Mouse (Mus musculus): Measurements from ENCODE around the gene Atp1b4.
A peak's percentile ranks its signal among the peaks of the same experiment; 100 is the strongest.
"Not testable (repeated sequence)": the region's sequence is repeated elsewhere in the genome, so short reads cannot be mapped to it uniquely, and the experiment has no call there.

Atp1b4 gene

DNA sequence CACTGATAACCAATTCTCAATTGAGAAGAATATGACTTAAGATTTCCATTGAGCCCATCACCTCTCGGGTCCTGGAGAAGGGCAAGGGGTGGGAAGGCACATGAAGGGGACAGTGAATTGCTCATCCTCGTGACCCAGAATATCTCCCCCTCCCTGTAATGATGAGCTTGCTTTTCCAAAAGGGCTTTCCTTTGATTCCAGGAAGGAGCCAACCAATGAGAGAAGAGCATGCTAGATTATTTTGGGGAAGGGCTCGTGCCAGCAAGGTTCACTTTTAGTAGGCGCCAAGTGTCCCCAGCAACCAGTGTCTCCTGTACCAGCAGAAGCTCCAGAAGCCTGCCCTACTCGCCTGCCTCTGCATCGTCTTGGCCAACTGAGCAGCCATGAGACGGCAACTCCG, at the start of gene Atp1b4:
Atp1b4 (plus strand) TSS at position 301 of the 400 bp plus-strand sequence.
- DNase-seq = no peak

DNA sequence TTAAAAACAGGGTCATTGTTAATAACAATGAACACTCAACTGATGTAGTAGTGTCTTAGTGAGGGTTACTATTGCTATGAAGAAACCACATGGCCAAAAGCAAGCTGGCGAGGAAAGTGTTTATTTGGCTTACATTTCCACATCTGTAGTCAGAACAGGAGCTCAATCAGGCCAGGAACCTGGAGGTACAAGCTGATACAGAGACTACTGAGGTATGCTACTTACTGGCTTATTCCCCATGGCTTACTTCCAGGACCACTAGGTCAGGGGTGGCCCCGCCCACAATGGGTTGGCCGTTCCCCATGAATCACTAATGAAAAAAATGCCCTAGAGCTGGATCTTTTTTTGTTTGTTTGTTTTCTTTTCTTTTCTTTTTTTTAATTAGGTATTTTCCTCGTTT, 7.4 kb upstream of the Atp1b4 start:
- DNase-seq = no peak

DNA sequence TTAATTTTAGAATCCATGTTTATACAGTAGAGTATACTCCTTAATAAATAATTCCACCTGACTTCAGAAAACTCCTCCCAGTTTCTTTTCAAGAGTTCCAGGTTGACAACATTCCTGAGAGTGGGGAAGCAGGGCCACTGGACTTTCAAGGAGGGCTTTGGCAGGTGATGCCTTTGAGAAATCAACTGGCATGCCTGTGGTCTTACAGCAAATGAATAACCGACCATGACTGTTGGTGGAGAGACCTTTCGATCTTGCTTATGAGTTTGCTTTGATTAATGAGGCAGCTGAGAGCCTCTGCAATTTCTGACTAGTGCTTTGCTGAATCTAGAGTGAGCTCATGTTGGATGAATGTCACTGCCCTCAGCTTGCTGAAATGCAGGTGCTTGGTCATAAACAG, 4.9 kb upstream of the Atp1b4 start:
- DNase-seq = no peak

DNA sequence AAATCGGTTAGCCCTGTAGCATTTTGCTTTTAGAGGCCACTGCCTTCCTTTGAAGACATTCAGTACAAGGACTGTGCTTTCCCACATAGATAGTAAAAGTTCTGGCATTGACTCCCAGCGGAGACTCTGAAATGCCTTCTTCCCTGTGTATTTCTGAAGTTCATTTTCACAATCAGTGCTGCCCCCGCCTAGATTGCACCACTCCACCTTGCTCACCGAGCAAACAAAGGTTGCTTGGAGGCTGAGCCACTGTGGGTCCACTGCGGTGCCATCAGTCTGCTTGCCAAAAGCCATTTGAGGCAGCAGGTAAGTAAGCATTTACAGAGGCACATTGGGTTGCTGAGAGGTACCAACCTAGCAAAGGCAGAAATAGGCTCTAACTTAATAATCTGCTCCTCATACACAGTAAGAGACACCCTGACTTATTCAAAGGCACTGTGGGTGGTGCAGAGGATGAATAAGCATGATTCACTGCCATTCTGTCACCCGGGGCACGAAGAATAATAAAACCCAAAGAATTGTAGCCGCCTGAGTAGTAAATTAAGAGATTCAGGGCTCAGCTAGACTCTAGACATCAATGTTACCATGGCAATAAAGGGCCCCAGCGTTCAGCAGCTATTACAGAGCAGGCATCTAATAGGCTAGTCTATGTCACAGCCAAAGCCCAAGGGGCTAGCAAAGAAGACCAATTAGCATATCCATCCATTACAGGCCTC, 2.9 kb upstream of the Atp1b4 start:
- no peak for DNase-seq

DNA sequence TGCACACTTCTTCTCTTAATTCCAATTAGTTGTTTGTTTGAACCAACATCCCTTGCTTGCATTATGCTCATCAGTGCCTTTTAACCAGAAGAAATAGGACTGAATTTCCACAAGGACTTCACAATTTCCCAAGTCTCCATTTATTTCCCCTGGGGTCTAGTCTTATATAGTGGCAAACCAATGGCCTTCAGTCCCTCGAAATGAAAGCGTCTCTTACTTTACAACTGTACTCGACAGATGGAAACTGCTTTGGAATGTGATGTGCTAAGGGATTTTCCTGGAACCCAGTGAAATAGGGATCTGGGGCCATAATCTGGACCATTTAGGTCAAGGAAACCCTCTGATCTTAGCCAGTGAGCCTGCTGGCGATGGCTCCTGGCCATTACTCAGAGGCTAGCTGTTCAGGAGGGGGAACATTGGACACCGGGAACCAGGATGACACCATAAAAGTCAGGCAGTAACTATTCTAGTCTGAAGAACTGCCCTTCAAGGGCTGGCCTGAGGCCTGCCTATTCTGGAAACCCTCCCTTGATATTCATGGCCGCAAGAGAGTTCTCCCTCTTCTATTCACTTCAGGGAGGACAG, 2.3 kb upstream of the Atp1b4 start:
- DNase-seq = no peak

DNA sequence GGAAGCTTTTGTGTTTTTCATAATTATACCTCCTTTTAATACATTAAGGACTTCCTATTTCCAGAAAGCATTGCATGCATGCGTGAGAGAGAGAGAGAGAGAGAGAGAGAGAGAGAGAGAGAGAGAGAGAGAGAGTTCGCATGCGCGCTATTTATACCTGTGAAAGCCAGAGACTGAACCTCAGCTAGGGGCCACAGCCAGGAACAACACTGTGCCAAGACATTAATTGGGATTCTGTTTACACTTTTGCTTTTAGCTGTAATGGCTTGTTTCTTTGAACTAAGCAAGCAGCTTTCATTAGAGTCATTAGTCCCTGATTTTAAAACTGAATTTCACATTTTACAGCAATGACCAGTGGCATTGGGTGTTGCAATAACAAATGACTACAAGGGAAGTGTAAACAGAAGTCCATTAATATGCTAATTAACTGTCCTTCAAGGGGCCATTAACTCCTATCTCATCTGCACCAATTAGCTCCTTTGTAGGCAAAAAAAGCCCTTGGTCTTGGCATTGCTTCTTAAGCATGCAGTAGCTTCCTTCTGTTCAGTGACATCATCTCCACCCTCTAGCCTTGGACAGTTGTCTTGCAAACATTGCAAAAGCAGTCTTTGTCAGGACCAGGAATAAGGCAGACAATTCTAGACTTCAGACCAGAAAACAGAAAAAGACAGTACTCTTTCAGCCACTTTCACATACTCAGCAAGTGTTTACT, 14.9 kb downstream of the Atp1b4 start:
- no peak for DNase-seq

DNA sequence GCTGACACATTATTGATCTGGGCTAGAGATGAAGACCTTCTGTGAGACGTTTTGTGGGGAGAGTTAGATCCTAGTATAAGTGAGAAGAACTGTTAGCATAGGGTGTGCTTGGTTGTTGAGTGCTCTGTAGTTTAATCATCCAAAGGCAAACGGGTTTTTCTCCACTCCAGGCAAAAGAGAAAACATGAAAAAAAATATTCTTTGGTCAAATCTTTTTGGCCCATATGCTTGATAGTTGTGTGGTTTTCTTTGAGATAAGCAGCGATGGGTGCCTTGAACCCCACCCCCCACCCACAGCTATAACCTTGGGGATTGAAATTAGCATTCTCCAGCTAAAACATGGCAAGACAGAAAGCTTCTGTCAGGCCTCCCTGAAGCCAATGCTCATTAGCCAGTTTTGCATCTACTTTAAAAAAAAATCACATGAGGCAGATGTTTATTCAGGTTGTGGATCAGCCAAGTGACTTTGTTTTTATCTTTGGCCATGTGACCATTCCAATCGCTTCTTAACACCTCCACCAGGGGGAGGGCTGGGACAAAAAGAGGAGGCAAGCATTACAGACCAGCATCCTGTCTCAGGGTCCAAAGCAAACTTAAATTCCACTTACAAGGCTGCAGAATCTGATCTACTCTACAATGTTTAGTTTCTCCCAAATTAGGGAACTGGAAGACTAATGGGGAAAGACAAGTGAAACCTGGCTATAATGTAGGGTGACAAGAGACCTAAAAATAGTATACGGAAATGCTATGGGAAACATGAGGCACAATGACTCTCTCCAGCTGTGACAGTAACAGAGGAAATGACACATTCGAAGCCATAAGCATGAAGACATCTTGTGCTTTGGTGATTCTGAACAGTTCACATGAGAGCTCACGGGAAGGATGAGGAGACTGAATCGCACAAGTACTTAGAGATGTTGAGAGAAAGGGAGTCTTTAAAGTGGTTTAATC, 18.6 kb downstream of the Atp1b4 start:
- DNase-seq = peak; percentile 63

DNA sequence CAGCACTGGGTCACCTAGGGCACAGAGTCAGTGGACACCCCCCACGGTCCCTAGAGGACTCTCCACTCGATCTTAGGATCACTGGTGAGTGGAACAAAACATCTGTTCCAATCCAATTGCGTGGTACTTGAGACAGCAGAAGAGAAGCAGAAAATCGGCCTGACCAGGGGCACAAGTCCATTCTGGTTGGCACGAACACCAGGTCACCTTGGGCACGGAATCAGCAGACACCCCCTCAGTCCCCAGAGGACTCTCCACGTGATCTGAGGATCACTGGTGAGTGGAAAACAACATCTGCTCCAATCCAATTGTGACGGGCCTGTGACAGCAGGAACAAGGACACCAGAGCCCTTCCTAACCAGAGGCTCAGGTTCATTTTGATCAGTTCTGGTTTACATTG, 46.0 kb downstream of the Atp1b4 start:
- DNase-seq = no peak

DNA sequence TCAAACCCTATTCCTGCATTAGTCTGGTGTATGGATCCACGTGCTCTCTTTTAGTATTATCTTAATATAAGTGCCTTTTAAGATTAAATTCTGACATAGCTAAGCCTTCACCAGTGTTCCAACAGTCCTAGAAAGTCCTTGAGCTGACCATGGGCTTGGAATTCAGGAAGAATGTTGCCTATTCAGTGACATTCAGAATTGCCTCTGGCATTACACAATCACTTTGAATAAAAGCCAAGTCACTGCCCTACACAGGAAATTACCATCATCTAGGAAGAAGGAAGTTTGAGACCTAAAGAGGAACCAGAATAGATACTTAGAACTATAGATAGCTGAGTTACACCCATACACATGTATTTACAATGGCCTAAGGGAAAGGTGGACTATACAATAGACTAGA, 48.6 kb downstream of the Atp1b4 start:
- DNase-seq = not testable (repeated sequence)

DNA sequence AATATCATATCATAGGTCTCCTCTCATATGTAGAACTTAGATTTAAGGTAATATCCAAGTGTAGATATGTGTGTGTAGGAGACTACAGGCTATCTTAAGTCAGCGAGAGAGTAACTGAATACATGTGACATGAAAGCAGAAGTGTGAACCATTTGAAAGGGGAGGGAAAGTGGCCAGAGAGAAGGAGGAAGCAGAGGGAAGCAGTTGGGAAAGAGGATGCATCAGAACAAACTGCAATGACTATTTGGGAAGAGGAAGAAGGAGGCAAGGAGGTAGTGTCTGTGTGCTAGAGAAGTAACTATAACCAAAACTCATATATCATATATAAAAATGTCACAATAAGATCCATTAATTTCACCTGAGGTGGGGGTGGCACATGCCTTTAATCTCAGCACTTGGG, 57.2 kb downstream of the Atp1b4 start:
- DNase-seq = not testable (repeated sequence)
